Mouse (Mus musculus): ENCODE measurements around the gene Card11. TPM values are rescaled to one million over a fixed set of nuclear protein-coding genes. Genes with fewer than 3 reads are reported as not detected.

The Card11 gene
- total RNA-seq, 1 experiment from 2014 or later = 0.63 TPM

DNA sequence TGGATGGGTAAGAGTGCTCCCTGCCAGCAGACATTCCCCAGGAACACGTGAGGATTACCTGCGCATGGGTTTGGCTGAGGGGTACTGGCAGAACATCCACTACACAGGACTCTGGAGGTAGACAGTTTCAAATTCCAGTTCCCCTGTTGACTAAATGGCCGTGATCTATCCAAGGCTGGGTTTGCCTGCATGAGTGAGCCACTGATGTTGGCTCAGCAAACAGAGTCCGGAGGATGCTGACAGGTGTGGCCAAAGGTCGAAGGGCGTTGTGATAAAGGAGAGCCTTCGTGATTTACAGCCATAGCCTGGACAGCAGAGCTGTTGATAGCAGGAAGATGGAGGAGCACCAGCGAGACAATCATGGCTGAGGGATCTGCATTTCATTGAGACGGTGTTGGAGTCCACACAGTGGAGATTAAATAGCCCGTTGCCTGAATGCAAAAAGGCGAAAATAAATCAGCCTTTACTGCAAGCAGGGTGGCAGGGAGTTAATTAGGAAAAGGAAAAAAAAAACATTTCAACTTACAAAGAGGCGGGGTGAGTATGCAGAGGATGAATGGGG, 147.9 kb downstream of the Card11 start:
- no peak for DNase-seq

- peak; percentile 58 for DNase-seq
Measured at GRCm38 (mm10) chr5:140847300-140847729, 153.1 kb downstream of the Card11 start.

GRCm38 (mm10) chr5:140841942-140842341, 158.4 kb downstream of the Card11 start:
- no peak for DNase-seq

DNA sequence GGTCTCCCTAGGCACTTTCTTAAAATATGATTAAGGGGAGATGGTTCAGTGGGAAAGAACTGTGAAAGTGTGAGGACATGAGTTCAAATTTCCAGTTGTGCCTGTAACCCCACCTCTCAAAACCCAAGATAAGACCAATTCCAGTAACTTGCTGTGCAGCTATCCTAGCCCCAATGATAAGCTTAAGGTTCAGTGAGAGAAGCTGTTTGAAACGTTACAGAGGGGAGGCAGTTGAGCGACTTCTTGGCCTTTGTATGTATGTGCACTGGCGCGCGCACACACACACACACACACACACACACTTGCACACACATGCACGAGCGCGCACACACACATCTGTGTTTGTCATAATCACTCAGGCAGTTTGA, 169.3 kb downstream of the Card11 start:
- DNase-seq = no peak

GRCm38 (mm10) chr5:140830314-140831063, 169.9 kb downstream of the Card11 start, which contains the start of gene Gna12:
Gene Gna12, minus strand, starts transcription at chr5:140830431.
- peak; percentile 98 for DNase-seq

- no peak for DNase-seq
Measured at GRCm38 (mm10) chr5:140829911-140830294, 170.5 kb downstream of the Card11 start.

DNA sequence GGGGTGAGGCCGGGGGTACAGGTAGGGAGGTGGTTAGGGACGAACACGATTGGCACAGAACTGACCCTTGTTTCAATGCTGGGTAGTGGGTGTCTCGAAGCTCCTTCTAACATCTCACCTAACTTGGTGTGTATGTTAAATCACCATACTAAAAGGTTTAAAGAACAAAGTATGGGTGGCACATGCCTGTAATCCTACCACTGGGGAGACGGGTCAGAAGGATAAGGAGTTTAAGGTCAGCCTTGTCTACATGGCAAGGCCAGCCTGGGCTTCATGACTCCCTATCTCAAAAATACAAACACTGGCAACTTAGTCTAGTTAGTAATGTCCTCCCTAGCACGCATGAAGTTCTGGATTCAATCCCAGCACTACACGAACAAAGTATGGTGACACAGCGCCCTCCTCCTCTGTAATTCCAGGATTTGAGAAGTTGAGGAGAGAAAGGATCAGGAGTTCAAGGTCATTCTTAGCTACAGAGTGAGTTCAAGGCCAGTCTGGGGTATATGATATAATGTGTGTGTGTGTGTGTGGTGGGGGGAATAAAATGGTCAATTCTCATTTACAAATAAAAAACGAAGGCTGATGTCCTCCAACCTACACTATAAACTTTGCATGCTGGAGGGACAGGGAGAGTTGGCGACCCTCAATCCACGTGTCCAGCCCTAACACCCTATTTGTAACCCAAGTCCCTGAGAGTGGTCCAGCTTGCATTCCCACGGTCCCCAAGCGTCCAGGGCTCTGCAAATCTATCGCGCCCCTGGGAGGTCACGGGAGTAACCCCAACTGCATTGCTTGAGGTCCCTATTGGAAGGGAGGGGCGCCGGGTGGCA, 171.1 kb downstream of the Card11 start:
- peak; percentile 58 for DNase-seq

GRCm38 (mm10) chr5:140828363-140828762, 172.0 kb downstream of the Card11 start:
- no peak for DNase-seq

DNA sequence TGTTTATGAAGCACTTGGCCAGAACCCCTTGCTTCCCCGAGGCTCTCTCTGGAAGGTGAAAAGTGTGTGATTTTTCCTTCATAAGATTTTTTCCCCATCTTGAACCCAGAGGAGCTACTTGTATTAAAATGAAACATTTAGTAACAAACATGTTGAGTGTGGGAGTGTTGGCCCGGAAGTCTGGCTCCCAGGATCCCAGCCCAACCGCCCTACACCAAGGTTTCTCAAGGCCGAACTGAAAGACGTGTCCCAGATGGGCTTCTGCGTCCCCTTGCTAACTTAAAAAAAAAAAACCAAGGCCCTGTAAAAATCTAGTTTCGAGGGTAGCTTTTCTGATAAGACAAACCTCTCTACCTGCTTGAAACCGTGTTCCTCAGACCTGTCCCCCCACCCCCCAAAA, 172.5 kb downstream of the Card11 start:
- DNase-seq = peak; percentile 42

GRCm38 (mm10) chr5:140827413-140827812, 173.0 kb downstream of the Card11 start:
- no peak for DNase-seq

GRCm38 (mm10) chr5:140826796-140827195, 173.6 kb downstream of the Card11 start:
- DNase-seq = peak; percentile 29

DNA sequence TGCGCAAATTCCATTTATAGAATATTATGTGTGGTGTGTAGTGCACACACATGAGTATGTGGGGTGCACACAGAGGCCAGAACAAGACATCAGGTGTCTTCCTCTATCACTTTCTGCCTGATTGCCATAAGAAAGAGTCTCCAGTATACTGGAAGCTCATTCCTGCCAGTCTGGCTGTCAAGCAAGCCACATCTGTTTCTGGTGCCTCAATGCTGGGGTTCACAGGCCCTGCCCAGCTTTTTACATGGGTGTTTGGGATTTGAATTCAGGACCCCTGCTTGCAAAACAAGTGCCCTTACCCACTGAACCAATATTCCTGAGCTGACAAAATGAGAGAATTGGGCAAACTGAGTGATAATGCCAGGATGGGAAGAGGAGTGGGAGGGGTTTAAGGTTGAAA, 174.3 kb downstream of the Card11 start:
- DNase-seq = no peak

DNA sequence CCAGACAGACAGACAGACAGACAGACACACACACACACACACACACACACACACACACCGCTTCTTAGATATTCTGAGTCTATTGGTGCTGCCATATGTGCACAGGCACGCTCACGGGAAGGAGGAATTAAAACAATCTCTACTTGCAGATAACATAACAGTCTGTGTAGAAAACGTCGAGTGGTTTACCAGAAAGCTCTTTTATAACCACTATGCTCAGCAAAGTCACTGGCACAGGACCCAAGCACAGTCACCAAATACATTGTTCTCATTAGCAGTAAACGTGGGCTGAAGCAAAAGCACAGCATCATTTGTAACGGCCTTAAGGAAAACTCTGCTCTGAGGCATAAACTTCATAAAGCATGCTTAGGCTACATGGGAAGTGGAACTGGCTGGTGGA, 176.3 kb downstream of the Card11 start:
- no peak for DNase-seq

DNA sequence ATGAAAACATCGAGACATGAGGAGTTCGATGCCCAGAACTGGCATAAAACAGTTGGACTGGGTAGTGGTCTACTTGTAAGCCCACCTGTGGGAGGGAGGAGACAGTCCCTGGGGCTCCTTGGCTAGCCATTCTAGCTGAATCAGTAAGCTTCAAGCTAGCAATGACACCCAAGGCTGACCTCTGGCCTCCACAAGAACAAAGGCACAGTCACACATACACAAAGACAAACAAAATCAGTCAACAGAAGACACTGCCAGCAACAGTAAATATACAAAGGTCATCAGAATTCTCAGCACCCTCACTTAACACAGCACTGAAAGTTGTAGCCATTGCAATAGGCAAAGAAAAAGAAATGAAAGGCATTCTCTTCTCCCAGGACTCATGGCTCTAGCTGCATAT, 177.0 kb downstream of the Card11 start:
- no peak for DNase-seq

Small RNAs within 50 kb of the gene (microRNA-seq; reads per million reads assigned to microRNA genes)
- gene Gm44385 = 0 reads per million in 2 experiments

Other genes starting within 250 kb of the Card11 start
- gene Gna12, start 170.2 kb downstream of the Card11 start, total RNA-seq (2021) = 114 and 117 TPM in 2 replicates
- 10.0 and 12.5 TPM in 2 replicates for gene Sdk1, start 240.9 kb upstream of the Card11 start, total RNA-seq (2021)

All from adrenal gland, postnatal 14 days (tissue).